Mouse (Mus musculus) limb, embryonic 14.5 days (tissue): ENCODE results near the gene Cables2. TPM values are rescaled to one million over a fixed set of nuclear protein-coding genes. Genes with fewer than 3 reads are reported as not detected.

Source experiments
- ATAC-seq: fragments of 200-750 bp; cut with Nextera tagmentation; 2 replicates; pipeline ENCODE4 v1.8.0; 2017; ENCODE audit warnings: low read depth, moderate number of reproducible peaks, moderate TSS enrichment; ENCODE audit not compliant: low FRiP score
- DNase-seq: peaks from one replicate; pipeline ENCODE4 v3.0.0-alpha.2; 2015; ENCODE audit warnings: low spot score
- H3K27ac ChIP-seq: fragments of 300-500 bp; sonication (generic); replicated peaks from 2 replicates; pipeline ENCODE4 v1.5.1; 2014; ENCODE audit warnings: low read depth, mild to moderate bottlenecking, low read length, moderate library complexity, mixed read lengths
- H3K27me3 ChIP-seq: fragments of 300-500 bp; sonication (generic); 2 replicates; pipeline ENCODE4 v1.6.1; 2014; ENCODE audit warnings: low read length, mixed read lengths; ENCODE audit not compliant: control insufficient read depth, insufficient read depth
- H3K36me3 ChIP-seq: fragments of 300-500 bp; sonication (generic); 2 replicates; pipeline ENCODE4 v1.6.1; 2014; ENCODE audit warnings: mild to moderate bottlenecking, low read length, moderate library complexity, mixed read lengths; ENCODE audit not compliant: control insufficient read depth, insufficient read depth
- H3K4me1 ChIP-seq: fragments of 300-500 bp; sonication (generic); 2 replicates; pipeline ENCODE4 v1.6.1; 2014; ENCODE audit warnings: antibody characterized with exemption, low read length, mixed read lengths; ENCODE audit not compliant: control insufficient read depth, insufficient read depth
- H3K4me2 ChIP-seq: fragments of 300-500 bp; sonication (generic); replicated peaks from 2 replicates; pipeline ENCODE4 v1.6.1; 2014; ENCODE audit warnings: low read depth, mild to moderate bottlenecking, low read length, moderate library complexity; ENCODE audit not compliant: severe bottlenecking
- H3K4me3 ChIP-seq: fragments of 300-500 bp; sonication (generic); replicated peaks from 2 replicates; pipeline ENCODE4 v1.5.1; 2014; ENCODE audit warnings: low read length
- H3K9ac ChIP-seq: fragments of 300-500 bp; sonication (generic); 2 replicates; pipeline ENCODE4 v1.6.1; 2014; ENCODE audit warnings: mild to moderate bottlenecking, low read depth, low read length, moderate library complexity; ENCODE audit not compliant: severe bottlenecking
- H3K9me3 ChIP-seq: fragments of 300-500 bp; sonication (generic); 2 replicates; pipeline ENCODE4 v1.6.1; 2016; ENCODE audit warnings: low read length; ENCODE audit not compliant: control insufficient read depth
- POLR2A ChIP-seq: fragments of 200-500 bp; IDR thresholded peaks from 2 replicates; pipeline ENCODE4 v1.8.0; 2012; ENCODE audit warnings: inconsistent platforms, mild to moderate bottlenecking, moderate library complexity, borderline replicate concordance; ENCODE audit not compliant: insufficient read depth, insufficient read length; ENCODE audit errors: extremely low read depth
- WGBS: fragments of 180-500 bp; shearing (Covaris S2); extraction: QIAGEN DNeasy Blood & Tissue Kit; methylation state at CpG from one replicate; pipeline ENCODE4 v1.1.7; 2014; 5-methylcytosine and 5-hydroxymethylcytosine counted together
- polyA plus RNA-seq, 2 experiments: library from polyadenylated mRNA; depleted of rRNA in 1 of 2; stranded (reverse) in 1 of 2; unstranded in 1 of 2; fragments of >200 nt; fragmentation: Nextera tagmentation in 1 of 2; extraction: Ambion mirVana in 1 of 2; gene quantifications; 2 replicates each; pipeline versions ENCODE4 v1.2.1 to v1.2.3; 2012 to 2014

Gene Cables2
- polyA plus RNA-seq, 2 experiments: 22.5 to 37.7 TPM

- DNase-seq: no peak
- H3K36me3 ChIP-seq: no peaks in the 10 kb centered on the region
- peak overlapping the region; percentile 70; the same call in 1 of the 2 replicates for H3K27ac ChIP-seq
- no peak for TF ChIP-seq POLR2A
- no peak for ATAC-seq
- no peak overlapping the region for H3K9ac ChIP-seq
- no peak overlapping the region for H3K4me3 ChIP-seq
- 94% methylated on average over 8 of the region's 8 CpGs for WGBS
- peaks cover 9% of the 10 kb centered on the region for H3K4me1 ChIP-seq
- H3K4me2 ChIP-seq: no peak overlapping the region
- H3K27me3 ChIP-seq: no peaks in the 10 kb centered on the region
- H3K9me3 ChIP-seq: no peaks in the 10 kb centered on the region
Observed at GRCm38 (mm10) chr2:180234353-180234752, 38.9 kb downstream of the Cables2 start.

GRCm38 (mm10) chr2:180233101-180233904 is 40.0 kb downstream of the Cables2 start:
- WGBS: 87% methylated on average over 7 of the region's 7 CpGs
- H3K27ac ChIP-seq: no peak overlapping the region
- H3K9me3 ChIP-seq: no peaks in the 10 kb centered on the region
- no peaks in the 10 kb centered on the region for H3K36me3 ChIP-seq
- H3K27me3 ChIP-seq: no peaks in the 10 kb centered on the region
- no peak overlapping the region for H3K9ac ChIP-seq
- no peak for TF ChIP-seq POLR2A
- H3K4me1 ChIP-seq: peaks cover 11% of the 10 kb centered on the region
- no peak overlapping the region for H3K4me3 ChIP-seq
- ATAC-seq: no peak
- no peak for DNase-seq
- no peak overlapping the region for H3K4me2 ChIP-seq

- WGBS: 61% methylated on average over 4 of the region's 4 CpGs
- peaks cover 8% of the 10 kb centered on the region; the same call in 1 of the 2 replicates for H3K27me3 ChIP-seq
- H3K27ac ChIP-seq: no peak overlapping the region
- H3K4me2 ChIP-seq: no peak overlapping the region
- TF ChIP-seq POLR2A: no peak
- H3K4me3 ChIP-seq: no peak overlapping the region
- no peak overlapping the region for H3K9ac ChIP-seq
- DNase-seq: no peak
- H3K4me1 ChIP-seq: peaks cover 33% of the 10 kb centered on the region
- no peaks in the 10 kb centered on the region for H3K9me3 ChIP-seq
- ATAC-seq: no peak
- H3K36me3 ChIP-seq: no peaks in the 10 kb centered on the region
Observed at GRCm38 (mm10) chr2:180230482-180230881, 42.8 kb downstream of the Cables2 start.

GRCm38 (mm10) chr2:180229129-180229528 is 44.2 kb downstream of the Cables2 start:
- Histone ChIP-seq H3K9ac (no peak overlapping the region), H3K27me3 (peaks cover 22% of the 10 kb centered on the region), H3K4me1 (peaks cover 27% of the 10 kb centered on the region), H3K9me3 (no peaks in the 10 kb centered on the region), H3K27ac (no peak overlapping the region), H3K4me3 (no peak overlapping the region), H3K4me2 (no peak overlapping the region), H3K36me3 (no peaks in the 10 kb centered on the region)
- no peak for TF ChIP-seq POLR2A
- ATAC-seq (no peak), DNase-seq (no peak)
- 73% methylated on average over 3 of the region's 3 CpGs for WGBS

GRCm38 (mm10) chr2:180228592-180228991 is 44.7 kb downstream of the Cables2 start:
- Histone ChIP-seq H3K4me3 (no peak overlapping the region), H3K27ac (0 out of 2 replicates have a peak overlapping the region, but pooled peaks have one; percentile 53), H3K4me2 (no peak overlapping the region), H3K9ac (no peak overlapping the region), H3K4me1 (peaks cover 27% of the 10 kb centered on the region), H3K9me3 (no peaks in the 10 kb centered on the region), H3K36me3 (no peaks in the 10 kb centered on the region), H3K27me3 (peaks cover 22% of the 10 kb centered on the region)
- DNase-seq (peak; percentile 64), ATAC-seq (0 out of 2 replicates have a peak, but pooled peaks have one; percentile 14)
- WGBS: 50% methylated on average over 7 of the region's 7 CpGs
- TF ChIP-seq POLR2A: no peak
